Mouse (Mus musculus): Measurements from ENCODE around the gene D430041D05Rik. TPM values are rescaled to one million over a fixed set of nuclear protein-coding genes. Genes with fewer than 3 reads are reported as not detected.
A peak's percentile ranks its signal among the peaks of the same experiment; 100 is the strongest.

Gene D430041D05Rik
- total RNA-seq, 1 experiment: 0.54 TPM

DNA sequence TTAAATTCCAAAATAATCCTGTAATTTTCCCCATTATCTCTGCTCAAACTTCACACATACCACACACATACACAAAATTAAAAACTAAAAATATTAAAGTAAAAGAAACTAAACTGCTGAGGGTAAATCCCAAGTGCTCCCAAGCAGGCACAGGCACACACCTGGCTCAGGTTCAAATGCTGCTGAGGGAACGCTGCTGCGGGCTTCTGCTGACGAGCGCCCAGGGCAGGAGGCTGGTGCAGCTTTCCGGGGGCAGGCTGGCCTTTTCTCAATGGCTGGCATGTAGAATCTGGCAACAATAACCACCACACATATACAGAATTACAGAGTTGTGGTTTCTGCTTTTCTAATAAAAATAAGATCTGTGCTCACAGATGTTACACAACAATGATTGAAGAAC is 19.8 kb upstream of the D430041D05Rik start:
- H3K27ac ChIP-seq (ENCODE audit: insufficient read depth, low read depth, low read length, poor library complexity, severe bottlenecking): no peak overlapping the region
- in situ Hi-C loops (cut with MboI; ENCODE audit: low sequenced_read_pairs in 2 of 2, unreplicated experiment in 2 of 2): loop anchor here in 1 of 2 experiments (25.0 kb wide), 1 partner anchor 293 kb away; no protein-coding TSS in a partner anchor
- TF ChIP-seq CHD2 (IDR thresholded peaks at IDR 0.05; ENCODE audit: low read depth, low read length) (no peak), ZNF384 (IDR thresholded peaks at IDR 0.05; ENCODE audit: low read depth, low read length) (no peak), HCFC1 (IDR thresholded peaks at IDR 0.05; ENCODE audit: borderline replicate concordance, insufficient read depth, low read length) (no peak), MAFK (IDR thresholded peaks at IDR 0.05; ENCODE audit: insufficient read depth, low read depth, low read length) (no peak), ZC3H11A (IDR thresholded peaks at IDR 0.05; ENCODE audit: borderline replicate concordance, low read depth, low read length) (no peak)
- H3K4me3 ChIP-seq (ENCODE audit: insufficient read depth in 1 of 2, low read depth in 1 of 2, low read length in 2 of 2, poor library complexity in 1 of 2, severe bottlenecking in 1 of 2): no peak overlapping the region
- H3K4me1 ChIP-seq (ENCODE audit: control insufficient read depth in 2 of 2, insufficient read depth in 2 of 2, low read length in 2 of 2, poor library complexity in 1 of 2): no peaks in the 10 kb centered on the region
- H3K9ac ChIP-seq (ENCODE audit: insufficient read depth, low read depth, low read length, poor library complexity, severe bottlenecking): no peak overlapping the region
- DNase-seq (ENCODE audit: low read depth, low spot score): no peak
- H3K9me3 ChIP-seq (ENCODE audit: control insufficient read depth, insufficient read depth, low read depth, low read length): no peaks in the 10 kb centered on the region
- peaks cover 6% of the 10 kb centered on the region; the same call in 1 of the 2 replicates for H3K36me3 ChIP-seq (ENCODE audit: control insufficient read depth, insufficient read depth, low read length, poor library complexity, severe bottlenecking)

GRCm38 (mm10) chr2:104426112-104426511 is 15.3 kb upstream of the D430041D05Rik start:
- DNase-seq (ENCODE audit: low read depth, low spot score): no peak
- peaks cover 6% of the 10 kb centered on the region; the same call in 1 of the 2 replicates for H3K36me3 ChIP-seq (ENCODE audit: control insufficient read depth, insufficient read depth, low read length, poor library complexity, severe bottlenecking)
- H3K27ac ChIP-seq (ENCODE audit: insufficient read depth, low read depth, low read length, poor library complexity, severe bottlenecking): no peak overlapping the region
- no peak overlapping the region for H3K4me3 ChIP-seq (ENCODE audit: insufficient read depth in 1 of 2, low read depth in 1 of 2, low read length in 2 of 2, poor library complexity in 1 of 2, severe bottlenecking in 1 of 2)
- H3K9ac ChIP-seq (ENCODE audit: insufficient read depth, low read depth, low read length, poor library complexity, severe bottlenecking): no peak overlapping the region
- no peaks in the 10 kb centered on the region for H3K9me3 ChIP-seq (ENCODE audit: control insufficient read depth, insufficient read depth, low read depth, low read length)
- no peak for TF ChIP-seq HCFC1 (IDR thresholded peaks at IDR 0.05; ENCODE audit: borderline replicate concordance, insufficient read depth, low read length)
- no peak for TF ChIP-seq CHD2 (IDR thresholded peaks at IDR 0.05; ENCODE audit: low read depth, low read length)
- no peak for TF ChIP-seq MAFK (IDR thresholded peaks at IDR 0.05; ENCODE audit: insufficient read depth, low read depth, low read length)
- no peak for TF ChIP-seq ZC3H11A (IDR thresholded peaks at IDR 0.05; ENCODE audit: borderline replicate concordance, low read depth, low read length)
- no peak for TF ChIP-seq ZNF384 (IDR thresholded peaks at IDR 0.05; ENCODE audit: low read depth, low read length)
- no peaks in the 10 kb centered on the region for H3K4me1 ChIP-seq (ENCODE audit: control insufficient read depth in 2 of 2, insufficient read depth in 2 of 2, low read length in 2 of 2, poor library complexity in 1 of 2)
- in situ Hi-C loops (cut with MboI; ENCODE audit: low sequenced_read_pairs in 2 of 2, unreplicated experiment in 2 of 2): loop anchor here in 1 of 2 experiments (25.0 kb wide), 1 partner anchor 289 kb away; no protein-coding TSS in a partner anchor

DNA sequence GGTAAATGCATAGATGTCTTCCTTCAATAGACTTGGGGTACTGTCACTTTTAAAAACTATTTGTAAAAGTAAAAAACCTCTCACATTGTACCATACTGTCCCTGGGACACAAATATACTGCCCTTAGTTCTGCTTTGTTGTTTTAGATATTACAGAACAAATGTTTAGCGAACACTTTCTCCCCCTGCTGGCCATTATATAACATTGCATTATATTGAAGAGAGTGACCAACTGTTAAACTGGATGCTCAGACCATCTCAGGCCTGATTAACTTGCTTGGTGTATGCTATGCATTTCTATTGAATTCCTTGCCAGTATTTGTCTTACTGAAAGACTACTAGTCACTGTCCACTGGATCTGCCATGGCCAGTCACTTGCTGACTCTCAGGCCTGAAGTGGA is 11.4 kb upstream of the D430041D05Rik start:
- TF ChIP-seq ZNF384 (IDR thresholded peaks at IDR 0.05; ENCODE audit: low read depth, low read length) (no peak), ZC3H11A (IDR thresholded peaks at IDR 0.05; ENCODE audit: borderline replicate concordance, low read depth, low read length) (peak; percentile 41; the same call in 1 of the 2 replicates)

GRCm38 (mm10) chr2:104420805-104421204 is 10.0 kb upstream of the D430041D05Rik start:
- Histone ChIP-seq H3K27ac (ENCODE audit: insufficient read depth, low read depth, low read length, poor library complexity, severe bottlenecking) (no peak overlapping the region), H3K4me1 (ENCODE audit: control insufficient read depth in 2 of 2, insufficient read depth in 2 of 2, low read length in 2 of 2, poor library complexity in 1 of 2) (no peaks in the 10 kb centered on the region), H3K9ac (ENCODE audit: insufficient read depth, low read depth, low read length, poor library complexity, severe bottlenecking) (no peak overlapping the region), H3K36me3 (ENCODE audit: control insufficient read depth, insufficient read depth, low read length, poor library complexity, severe bottlenecking) (no peaks in the 10 kb centered on the region), H3K9me3 (ENCODE audit: control insufficient read depth, insufficient read depth, low read depth, low read length) (no peaks in the 10 kb centered on the region), H3K4me3 (ENCODE audit: insufficient read depth in 1 of 2, low read depth in 1 of 2, low read length in 2 of 2, poor library complexity in 1 of 2, severe bottlenecking in 1 of 2) (no peak overlapping the region)
- TF ChIP-seq CHD2 (IDR thresholded peaks at IDR 0.05; ENCODE audit: low read depth, low read length) (no peak), ZNF384 (IDR thresholded peaks at IDR 0.05; ENCODE audit: low read depth, low read length) (no peak), ZC3H11A (IDR thresholded peaks at IDR 0.05; ENCODE audit: borderline replicate concordance, low read depth, low read length) (no peak), MAFK (IDR thresholded peaks at IDR 0.05; ENCODE audit: insufficient read depth, low read depth, low read length) (no peak), HCFC1 (IDR thresholded peaks at IDR 0.05; ENCODE audit: borderline replicate concordance, insufficient read depth, low read length) (no peak)
- no peak for DNase-seq (ENCODE audit: low read depth, low spot score)
- in situ Hi-C loops (cut with MboI; ENCODE audit: low sequenced_read_pairs in 2 of 2, unreplicated experiment in 2 of 2): no loop called here

More for the DNA sequence above, 11.4 kb upstream of the D430041D05Rik start:
- peak; percentile 40 for DNase-seq (ENCODE audit: low read depth, low spot score)
- Histone ChIP-seq H3K9ac (ENCODE audit: insufficient read depth, low read depth, low read length, poor library complexity, severe bottlenecking) (no peak overlapping the region), H3K4me3 (ENCODE audit: insufficient read depth in 1 of 2, low read depth in 1 of 2, low read length in 2 of 2, poor library complexity in 1 of 2, severe bottlenecking in 1 of 2) (no peak overlapping the region), H3K9me3 (ENCODE audit: control insufficient read depth, insufficient read depth, low read depth, low read length) (no peaks in the 10 kb centered on the region), H3K36me3 (ENCODE audit: control insufficient read depth, insufficient read depth, low read length, poor library complexity, severe bottlenecking) (no peaks in the 10 kb centered on the region), H3K27ac (ENCODE audit: insufficient read depth, low read depth, low read length, poor library complexity, severe bottlenecking) (no peak overlapping the region), H3K4me1 (ENCODE audit: control insufficient read depth in 2 of 2, insufficient read depth in 2 of 2, low read length in 2 of 2, poor library complexity in 1 of 2) (no peaks in the 10 kb centered on the region)
- in situ Hi-C loops (cut with MboI; ENCODE audit: low sequenced_read_pairs in 2 of 2, unreplicated experiment in 2 of 2): no loop called here

DNA sequence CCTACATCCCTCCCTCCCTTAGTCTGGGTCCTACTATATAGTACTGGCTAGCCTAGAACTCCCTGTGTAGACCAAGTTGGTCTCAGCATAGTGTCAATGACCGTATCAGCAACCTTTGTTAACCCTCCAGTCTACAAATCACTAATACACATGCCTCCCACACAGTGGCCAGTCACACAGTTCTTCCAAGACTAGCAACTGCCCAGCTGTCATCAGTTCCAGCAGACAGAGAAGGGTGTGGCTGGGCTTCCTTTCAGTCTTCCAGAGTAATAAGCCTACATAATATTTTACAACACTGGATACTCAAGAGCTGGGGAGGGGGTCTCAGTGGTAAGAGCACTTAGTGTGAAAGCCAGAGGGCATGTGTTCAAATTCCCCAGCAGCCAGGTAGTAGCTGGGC is 9.2 kb upstream of the D430041D05Rik start:
- in situ Hi-C loops (cut with MboI; ENCODE audit: low sequenced_read_pairs in 2 of 2, unreplicated experiment in 2 of 2): no loop called here
- no peak for DNase-seq (ENCODE audit: low read depth, low spot score)
- TF ChIP-seq CHD2 (IDR thresholded peaks at IDR 0.05; ENCODE audit: low read depth, low read length) (no peak), HCFC1 (IDR thresholded peaks at IDR 0.05; ENCODE audit: borderline replicate concordance, insufficient read depth, low read length) (no peak), ZC3H11A (IDR thresholded peaks at IDR 0.05; ENCODE audit: borderline replicate concordance, low read depth, low read length) (no peak), ZNF384 (IDR thresholded peaks at IDR 0.05; ENCODE audit: low read depth, low read length) (no peak), MAFK (IDR thresholded peaks at IDR 0.05; ENCODE audit: insufficient read depth, low read depth, low read length) (no peak)
- Histone ChIP-seq H3K27ac (ENCODE audit: insufficient read depth, low read depth, low read length, poor library complexity, severe bottlenecking) (no peak overlapping the region), H3K9ac (ENCODE audit: insufficient read depth, low read depth, low read length, poor library complexity, severe bottlenecking) (no peak overlapping the region), H3K9me3 (ENCODE audit: control insufficient read depth, insufficient read depth, low read depth, low read length) (no peaks in the 10 kb centered on the region), H3K4me1 (ENCODE audit: control insufficient read depth in 2 of 2, insufficient read depth in 2 of 2, low read length in 2 of 2, poor library complexity in 1 of 2) (no peaks in the 10 kb centered on the region), H3K36me3 (ENCODE audit: control insufficient read depth, insufficient read depth, low read length, poor library complexity, severe bottlenecking) (no peaks in the 10 kb centered on the region), H3K4me3 (ENCODE audit: insufficient read depth in 1 of 2, low read depth in 1 of 2, low read length in 2 of 2, poor library complexity in 1 of 2, severe bottlenecking in 1 of 2) (no peak overlapping the region)

Measured in ES-E14 (cell line).